Mouse (Mus musculus) spleen, adult 2 months (tissue): ENCODE data around the gene Ilk.

ENCODE experiments used
- CTCF ChIP-seq: fragments of 200-500 bp; IDR thresholded peaks from 2 replicates; pipeline ENCODE4 v1.5.1; 2011; ENCODE audit warnings: mild to moderate bottlenecking, inconsistent platforms; ENCODE audit not compliant: insufficient read depth, insufficient read length, insufficient replicate concordance; ENCODE audit errors: extremely low read depth
- POLR2A ChIP-seq: fragments of 200-500 bp; IDR thresholded peaks from 2 replicates; pipeline ENCODE4 v1.6.1; 2011; ENCODE audit warnings: low read depth, low read length, inconsistent platforms

GRCm38 (mm10) chr7:105740851-105741250 lies 4.5 kb downstream of the Ilk start:
- TF ChIP-seq CTCF (no peak), POLR2A (no peak)
